Mouse (Mus musculus): ENCODE results near the gene 4930512M02Rik. TPM values are rescaled to one million over a fixed set of nuclear protein-coding genes. Genes with fewer than 3 reads are reported as not detected.
"Not testable (repeated sequence)": the region's sequence is repeated elsewhere in the genome, so short reads cannot be mapped to it uniquely, and the experiment has no call there.

4930512M02Rik gene
- polyA plus RNA-seq (2014; fragmentation: Nextera tagmentation; extraction: Ambion mirVana): not detected in 2 replicates

- H3K9ac ChIP-seq (ENCODE audit: low read depth, low read length); H3K4me1 ChIP-seq (ENCODE audit: control insufficient read depth, insufficient read depth, low read length); ATAC-seq (ENCODE audit: low FRiP score, low TSS enrichment); H3K27ac ChIP-seq (ENCODE audit: low read depth, low read length); H3K4me3 ChIP-seq (ENCODE audit: low read length); H3K9me3 ChIP-seq (ENCODE audit: control insufficient read depth, low read length); H3K4me2 ChIP-seq (replicated peaks; ENCODE audit: low read depth, low read length); H3K27me3 ChIP-seq (ENCODE audit: control insufficient read depth, insufficient read depth, low read length); H3K36me3 ChIP-seq (ENCODE audit: control insufficient read depth, insufficient read depth, low read length): not testable (repeated sequence)
- 94% methylated on average over 1 of the region's 4 CpGs for WGBS
Measured at GRCm38 (mm10) chr11:11627735-11628134, at the start of gene 4930512M02Rik. TSS of gene 4930512M02Rik (minus strand) at chr11:11627835.

DNA sequence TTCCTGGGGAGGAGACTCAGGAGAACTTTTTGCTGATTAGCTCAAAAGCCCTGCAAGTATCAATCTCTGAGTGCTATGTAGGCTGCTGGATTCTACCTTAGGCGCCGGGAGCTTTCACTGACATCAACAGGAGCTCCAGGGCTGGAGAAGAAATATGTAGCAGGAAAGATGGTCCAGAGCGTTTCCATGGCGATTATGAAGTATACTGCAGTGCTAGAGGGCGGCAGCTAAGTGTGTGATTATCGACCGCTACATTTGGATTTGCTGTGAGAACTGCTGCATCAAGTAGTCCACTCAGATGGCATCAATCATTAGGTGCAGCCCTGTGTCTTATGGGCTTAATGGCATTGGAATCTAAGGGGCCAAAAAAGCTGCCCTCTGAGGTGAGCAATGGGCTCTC lies 49.5 kb upstream of the 4930512M02Rik start:
- no peak overlapping the region for H3K9ac ChIP-seq (ENCODE audit: low read depth, low read length)
- 87% methylated on average over 7 of the region's 7 CpGs for WGBS
- H3K4me1 ChIP-seq (ENCODE audit: control insufficient read depth, insufficient read depth, low read length): no peaks in the 10 kb centered on the region
- no peaks in the 10 kb centered on the region for H3K36me3 ChIP-seq (ENCODE audit: control insufficient read depth, insufficient read depth, low read length)
- no peak for ATAC-seq (ENCODE audit: low FRiP score, low TSS enrichment)
- no peak overlapping the region for H3K27ac ChIP-seq (ENCODE audit: low read depth, low read length)
- H3K4me2 ChIP-seq (replicated peaks; ENCODE audit: low read depth, low read length): no peak overlapping the region
- no peaks in the 10 kb centered on the region; the same call in 1 of the 2 replicates for H3K27me3 ChIP-seq (ENCODE audit: control insufficient read depth, insufficient read depth, low read length)
- H3K9me3 ChIP-seq (ENCODE audit: control insufficient read depth, low read length): no peaks in the 10 kb centered on the region
- H3K4me3 ChIP-seq (ENCODE audit: low read length): no peak overlapping the region

- H3K27me3 ChIP-seq (ENCODE audit: control insufficient read depth, insufficient read depth, low read length): no peaks in the 10 kb centered on the region; the same call in 1 of the 2 replicates
- no peak overlapping the region for H3K9ac ChIP-seq (ENCODE audit: low read depth, low read length)
- no peak overlapping the region for H3K4me2 ChIP-seq (replicated peaks; ENCODE audit: low read depth, low read length)
- H3K9me3 ChIP-seq (ENCODE audit: control insufficient read depth, low read length): no peaks in the 10 kb centered on the region
- H3K36me3 ChIP-seq (ENCODE audit: control insufficient read depth, insufficient read depth, low read length): no peaks in the 10 kb centered on the region
- H3K4me1 ChIP-seq (ENCODE audit: control insufficient read depth, insufficient read depth, low read length): no peaks in the 10 kb centered on the region
- H3K27ac ChIP-seq (ENCODE audit: low read depth, low read length): no peak overlapping the region
- ATAC-seq (ENCODE audit: low FRiP score, low TSS enrichment): no peak
- 77% methylated on average over 9 of the region's 9 CpGs for WGBS
- H3K4me3 ChIP-seq (ENCODE audit: low read length): no peak overlapping the region
Measured at GRCm38 (mm10) chr11:11676068-11676741, 48.6 kb upstream of the 4930512M02Rik start.

DNA sequence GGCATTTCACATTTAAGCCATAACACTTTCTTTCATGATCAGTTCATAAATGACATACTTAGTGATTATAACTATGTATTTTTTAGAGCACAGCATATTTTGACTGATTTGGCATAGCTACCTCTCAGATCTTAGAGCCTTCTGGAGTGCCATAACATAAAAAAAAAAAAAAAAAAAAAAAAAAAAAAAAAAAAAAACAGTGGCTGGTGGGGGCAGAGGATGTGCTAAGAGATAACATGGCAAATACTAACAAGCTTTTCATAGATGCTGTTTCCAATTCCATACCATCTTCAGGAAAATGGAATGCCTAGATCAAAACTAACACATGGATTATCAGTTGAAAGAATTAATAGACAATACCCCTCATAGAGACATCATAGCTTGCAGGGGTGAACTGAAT lies 47.4 kb upstream of the 4930512M02Rik start:
- H3K4me3 ChIP-seq (ENCODE audit: low read length): no peak overlapping the region
- ATAC-seq (ENCODE audit: low FRiP score, low TSS enrichment): no peak
- H3K4me1 ChIP-seq (ENCODE audit: control insufficient read depth, insufficient read depth, low read length): no peaks in the 10 kb centered on the region
- no peak overlapping the region for H3K27ac ChIP-seq (ENCODE audit: low read depth, low read length)
- no peaks in the 10 kb centered on the region; the same call in 1 of the 2 replicates for H3K27me3 ChIP-seq (ENCODE audit: control insufficient read depth, insufficient read depth, low read length)
- H3K4me2 ChIP-seq (replicated peaks; ENCODE audit: low read depth, low read length): no peak overlapping the region
- H3K9me3 ChIP-seq (ENCODE audit: control insufficient read depth, low read length): no peaks in the 10 kb centered on the region
- no peaks in the 10 kb centered on the region for H3K36me3 ChIP-seq (ENCODE audit: control insufficient read depth, insufficient read depth, low read length)
- H3K9ac ChIP-seq (ENCODE audit: low read depth, low read length): no peak overlapping the region

DNA sequence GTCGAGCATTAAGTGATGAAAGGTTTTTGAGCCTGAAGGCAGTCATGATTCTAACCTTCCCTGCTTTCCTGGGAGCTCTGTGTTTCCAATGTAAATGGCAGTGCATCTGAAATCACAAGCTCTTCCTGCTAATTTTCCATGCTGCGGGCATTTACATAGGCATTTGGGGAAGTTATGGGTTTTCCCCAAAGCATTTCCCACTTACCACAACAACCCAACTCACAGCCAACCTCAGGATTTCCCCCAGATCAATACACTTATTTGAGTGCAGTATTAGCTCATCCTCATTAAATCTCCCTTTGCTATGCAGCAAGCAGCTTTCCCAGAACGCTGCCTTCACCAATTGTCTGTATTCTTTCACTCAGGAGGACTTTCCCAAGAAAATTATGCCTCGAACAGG lies 45.3 kb upstream of the 4930512M02Rik start:
- Histone ChIP-seq H3K27ac (ENCODE audit: low read depth, low read length) (no peak overlapping the region), H3K9ac (ENCODE audit: low read depth, low read length) (no peak overlapping the region), H3K4me1 (ENCODE audit: control insufficient read depth, insufficient read depth, low read length) (no peaks in the 10 kb centered on the region), H3K27me3 (ENCODE audit: control insufficient read depth, insufficient read depth, low read length) (no peaks in the 10 kb centered on the region), H3K4me2 (replicated peaks; ENCODE audit: low read depth, low read length) (no peak overlapping the region), H3K9me3 (ENCODE audit: control insufficient read depth, low read length) (no peaks in the 10 kb centered on the region), H3K36me3 (ENCODE audit: control insufficient read depth, insufficient read depth, low read length) (no peaks in the 10 kb centered on the region), H3K4me3 (ENCODE audit: low read length) (no peak overlapping the region)
- WGBS: 81% methylated on average over 4 of the region's 4 CpGs
- ATAC-seq (ENCODE audit: low FRiP score, low TSS enrichment): no peak

DNA sequence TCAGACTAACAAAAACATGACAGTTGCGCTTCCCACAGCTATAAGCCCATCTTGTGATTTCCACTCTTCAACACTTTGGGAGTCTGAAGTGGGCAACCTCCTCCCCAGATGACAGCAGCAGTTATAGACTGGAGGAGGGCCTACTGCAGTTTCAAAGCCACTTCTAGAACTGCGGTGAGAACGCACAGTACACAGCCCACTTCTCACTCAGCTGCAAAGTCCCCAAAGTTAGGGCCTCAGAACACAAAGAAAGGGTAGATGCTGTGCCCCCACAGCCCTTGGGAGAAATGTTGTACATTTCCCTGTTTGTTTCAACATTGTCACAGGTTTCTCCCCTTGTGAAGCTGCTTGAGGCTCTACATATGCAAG lies 40.3 kb upstream of the 4930512M02Rik start:
- no peak overlapping the region for H3K27ac ChIP-seq (ENCODE audit: low read depth, low read length)
- WGBS: 84% methylated on average over 3 of the region's 3 CpGs

GRCm38 (mm10) chr11:11667254-11667921 lies 39.8 kb upstream of the 4930512M02Rik start:
- no peak overlapping the region for H3K9ac ChIP-seq (ENCODE audit: low read depth, low read length)
- H3K27me3 ChIP-seq (ENCODE audit: control insufficient read depth, insufficient read depth, low read length): no peaks in the 10 kb centered on the region
- no peak overlapping the region for H3K4me3 ChIP-seq (ENCODE audit: low read length)
- WGBS: 77% methylated on average over 4 of the region's 4 CpGs
- no peaks in the 10 kb centered on the region for H3K9me3 ChIP-seq (ENCODE audit: control insufficient read depth, low read length)
- no peak overlapping the region for H3K27ac ChIP-seq (ENCODE audit: low read depth, low read length)
- no peaks in the 10 kb centered on the region for H3K4me1 ChIP-seq (ENCODE audit: control insufficient read depth, insufficient read depth, low read length)
- no peak overlapping the region for H3K4me2 ChIP-seq (replicated peaks; ENCODE audit: low read depth, low read length)
- H3K36me3 ChIP-seq (ENCODE audit: control insufficient read depth, insufficient read depth, low read length): no peaks in the 10 kb centered on the region
- no peak for ATAC-seq (ENCODE audit: low FRiP score, low TSS enrichment)

More for the DNA sequence above, 40.3 kb upstream of the 4930512M02Rik start:
- H3K4me1 ChIP-seq (ENCODE audit: control insufficient read depth, insufficient read depth, low read length): no peaks in the 10 kb centered on the region
- no peak overlapping the region for H3K4me3 ChIP-seq (ENCODE audit: low read length)
- H3K27me3 ChIP-seq (ENCODE audit: control insufficient read depth, insufficient read depth, low read length): no peaks in the 10 kb centered on the region
- no peaks in the 10 kb centered on the region for H3K36me3 ChIP-seq (ENCODE audit: control insufficient read depth, insufficient read depth, low read length)
- no peak for ATAC-seq (ENCODE audit: low FRiP score, low TSS enrichment)
- no peaks in the 10 kb centered on the region for H3K9me3 ChIP-seq (ENCODE audit: control insufficient read depth, low read length)
- no peak overlapping the region for H3K4me2 ChIP-seq (replicated peaks; ENCODE audit: low read depth, low read length)
- H3K9ac ChIP-seq (ENCODE audit: low read depth, low read length): no peak overlapping the region

DNA sequence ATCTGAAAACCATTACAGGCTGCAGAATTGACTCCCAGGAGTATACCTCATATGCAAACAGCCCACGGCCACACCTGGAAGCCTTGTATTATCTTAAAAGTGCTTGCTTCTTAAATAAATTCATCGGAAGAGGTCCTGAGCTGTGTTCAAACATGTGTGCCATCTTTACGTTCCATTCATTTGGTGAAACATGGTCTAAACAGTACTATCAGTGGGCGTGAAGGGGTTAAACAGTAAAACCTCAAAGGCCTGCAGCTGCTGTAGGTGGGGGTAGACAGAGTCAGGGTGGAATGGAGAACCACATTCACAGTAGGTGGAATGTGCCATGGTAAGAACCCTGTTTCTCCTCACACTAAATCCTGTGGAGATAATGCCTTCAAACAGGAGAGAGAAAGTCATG lies 33.0 kb upstream of the 4930512M02Rik start:
- no peak overlapping the region for H3K9ac ChIP-seq (ENCODE audit: low read depth, low read length)
- WGBS: 85% methylated on average over 4 of the region's 4 CpGs
- ATAC-seq (ENCODE audit: low FRiP score, low TSS enrichment): no peak
- no peak overlapping the region for H3K4me3 ChIP-seq (ENCODE audit: low read length)
- no peaks in the 10 kb centered on the region for H3K36me3 ChIP-seq (ENCODE audit: control insufficient read depth, insufficient read depth, low read length)
- no peak overlapping the region for H3K27ac ChIP-seq (ENCODE audit: low read depth, low read length)
- H3K27me3 ChIP-seq (ENCODE audit: control insufficient read depth, insufficient read depth, low read length): no peaks in the 10 kb centered on the region
- H3K9me3 ChIP-seq (ENCODE audit: control insufficient read depth, low read length): no peaks in the 10 kb centered on the region
- H3K4me1 ChIP-seq (ENCODE audit: control insufficient read depth, insufficient read depth, low read length): no peaks in the 10 kb centered on the region
- no peak overlapping the region for H3K4me2 ChIP-seq (replicated peaks; ENCODE audit: low read depth, low read length)

DNA sequence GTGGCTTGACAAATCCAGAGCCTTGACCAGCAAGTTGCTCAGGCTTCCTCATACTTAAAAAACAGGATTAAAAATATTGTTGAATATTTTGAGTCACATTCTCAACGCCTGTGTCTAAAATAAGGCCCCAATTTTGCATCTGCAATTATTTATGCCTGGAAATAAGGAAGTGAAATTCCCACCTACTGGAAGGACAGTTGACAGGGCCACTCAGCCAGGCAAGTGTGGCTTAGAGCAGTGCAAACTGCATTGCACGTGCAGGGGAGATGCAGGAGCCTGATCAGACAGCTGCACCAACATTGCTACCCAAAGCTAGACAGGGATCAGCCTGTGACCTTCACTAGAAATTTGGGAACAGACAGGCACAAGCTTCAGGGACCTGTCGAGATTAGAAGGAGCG lies 31.2 kb upstream of the 4930512M02Rik start:
- Histone ChIP-seq H3K4me2 (replicated peaks; ENCODE audit: low read depth, low read length) (no peak overlapping the region), H3K36me3 (ENCODE audit: control insufficient read depth, insufficient read depth, low read length) (no peaks in the 10 kb centered on the region), H3K27me3 (ENCODE audit: control insufficient read depth, insufficient read depth, low read length) (no peaks in the 10 kb centered on the region), H3K27ac (ENCODE audit: low read depth, low read length) (no peak overlapping the region), H3K4me1 (ENCODE audit: control insufficient read depth, insufficient read depth, low read length) (no peaks in the 10 kb centered on the region), H3K9ac (ENCODE audit: low read depth, low read length) (no peak overlapping the region), H3K4me3 (ENCODE audit: low read length) (no peak overlapping the region), H3K9me3 (ENCODE audit: control insufficient read depth, low read length) (no peaks in the 10 kb centered on the region)
- 80% methylated on average over 4 of the region's 4 CpGs for WGBS
- ATAC-seq (ENCODE audit: low FRiP score, low TSS enrichment): no peak
